Mouse (Mus musculus): ENCODE data around the gene Olfr248. TPM values are rescaled to one million over a fixed set of nuclear protein-coding genes. Genes with fewer than 3 reads are reported as not detected.
"Not testable (repeated sequence)": the region's sequence is repeated elsewhere in the genome, so short reads cannot be mapped to it uniquely, and the experiment has no call there.

Gene Olfr248
- not detected in 2 replicates for polyA plus RNA-seq (2012; rRNA removed)

DNA sequence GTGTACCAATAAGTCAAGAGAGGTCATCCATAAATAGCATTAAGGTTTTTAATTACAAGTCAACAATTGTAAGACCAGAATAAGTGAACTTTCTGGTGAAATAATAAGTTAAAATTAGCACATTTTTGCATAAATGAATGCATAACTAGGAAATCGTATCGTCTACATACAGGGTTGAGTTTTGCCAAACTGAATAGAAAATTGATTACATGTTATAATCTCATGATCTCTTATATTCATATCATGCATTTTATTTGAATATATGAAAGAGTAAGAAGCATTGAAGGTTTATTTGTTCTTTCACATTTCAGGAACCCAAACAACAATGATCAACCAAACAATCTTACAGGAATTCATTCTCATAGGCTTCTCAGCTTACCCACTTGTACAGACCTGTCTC, at the start of gene Olfr248:
Olfr248 (plus strand) TSS at position 301 of the 400 bp plus-strand sequence.
- DNase-seq (ENCODE audit: extremely low spot score in 1 of 2, low spot score in 1 of 2) = no peak

DNA sequence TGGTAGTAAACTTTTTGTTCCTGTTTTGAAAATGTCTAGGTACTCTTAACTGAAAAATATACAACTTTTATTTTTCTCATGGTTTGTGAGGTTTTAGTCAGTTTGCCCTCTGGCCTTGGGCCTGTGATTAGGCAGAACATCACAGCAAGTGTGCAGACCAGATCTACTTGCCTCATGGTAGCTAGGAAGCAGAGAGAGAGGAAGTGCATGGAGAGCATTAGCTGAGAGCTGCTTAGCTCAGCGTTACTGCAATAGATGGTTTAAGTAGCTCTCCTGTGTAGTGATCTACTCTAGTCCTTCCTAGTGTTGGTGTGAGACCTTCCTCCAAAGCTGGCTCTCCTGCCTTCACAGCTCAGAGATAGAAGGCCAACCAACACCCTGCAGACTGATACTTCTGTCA, 37.2 kb upstream of the Olfr248 start:
- DNase-seq (ENCODE audit: extremely low spot score in 1 of 2, low spot score in 1 of 2) = not testable (repeated sequence)

DNA sequence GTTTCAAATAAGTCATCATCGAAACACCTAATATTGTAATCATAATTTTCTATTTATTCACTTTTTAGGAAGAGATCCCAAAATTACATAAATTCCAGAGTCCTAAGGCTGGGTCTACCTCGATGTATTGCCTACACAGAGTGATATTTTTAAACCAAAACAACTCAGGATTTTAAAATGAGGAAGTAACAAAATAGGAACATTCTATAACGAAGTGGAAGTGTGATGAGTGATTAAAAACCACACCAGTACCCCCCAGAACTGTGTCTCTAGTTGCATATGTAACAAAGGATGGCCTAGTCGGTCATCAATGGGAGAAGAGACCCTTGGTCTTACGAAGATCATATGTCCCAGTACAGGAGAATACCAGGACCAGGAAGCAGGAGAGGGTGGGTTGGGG, 36.2 kb upstream of the Olfr248 start:
- no peak for DNase-seq (ENCODE audit: extremely low spot score in 1 of 2, low spot score in 1 of 2)

DNA sequence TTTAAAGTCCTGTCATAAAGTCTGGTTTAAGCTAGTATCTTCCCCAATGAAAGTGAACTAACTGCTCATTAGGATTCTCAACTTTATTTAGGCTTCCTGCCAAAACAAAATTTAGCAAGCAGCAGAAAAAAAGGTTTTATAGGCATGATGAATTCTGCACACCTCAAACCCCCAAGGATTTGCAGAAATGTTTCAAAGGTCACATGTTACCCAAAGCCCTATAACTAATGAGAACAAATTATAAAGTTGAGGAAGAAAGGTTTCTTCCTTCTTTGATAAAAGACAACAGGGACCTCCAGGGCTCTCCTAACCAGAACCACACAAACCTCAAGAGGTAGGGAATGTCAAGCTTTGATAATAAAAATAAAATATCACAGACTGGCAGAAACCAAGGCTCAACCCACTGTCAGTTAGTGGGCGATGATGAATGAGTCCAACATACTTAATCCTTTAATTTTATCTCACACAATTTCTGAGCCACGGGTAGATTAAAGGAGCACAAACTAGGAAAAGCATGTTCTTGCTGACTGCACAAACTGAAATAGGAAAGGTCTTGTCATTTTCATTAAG, 25.9 kb upstream of the Olfr248 start, which contains the start of gene Olfr417:
Olfr417 (plus strand) TSS at position 241 of the 570 bp plus-strand sequence.
- DNase-seq (ENCODE audit: extremely low spot score in 1 of 2, low spot score in 1 of 2) = no peak

DNA sequence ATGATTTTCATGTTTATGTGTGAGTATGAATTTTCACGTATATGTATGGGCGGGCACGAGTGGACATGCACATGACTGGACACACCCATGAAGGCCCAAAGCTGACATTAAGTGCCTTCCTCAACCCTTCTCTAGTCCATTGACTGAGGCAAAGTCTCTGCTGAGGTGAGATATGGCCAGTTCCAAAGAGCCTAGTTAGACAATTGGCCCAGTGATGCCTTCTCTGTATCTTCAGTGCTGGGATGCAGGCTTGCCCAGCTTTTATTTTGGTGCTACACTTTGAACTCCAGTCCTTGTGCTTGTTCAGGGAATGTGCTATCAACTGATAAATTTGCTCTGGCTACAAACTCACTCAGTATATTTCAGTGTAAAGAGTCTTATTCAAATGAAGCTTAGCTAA, 17.0 kb upstream of the Olfr248 start:
- DNase-seq (ENCODE audit: extremely low spot score in 1 of 2, low spot score in 1 of 2) = no peak

DNA sequence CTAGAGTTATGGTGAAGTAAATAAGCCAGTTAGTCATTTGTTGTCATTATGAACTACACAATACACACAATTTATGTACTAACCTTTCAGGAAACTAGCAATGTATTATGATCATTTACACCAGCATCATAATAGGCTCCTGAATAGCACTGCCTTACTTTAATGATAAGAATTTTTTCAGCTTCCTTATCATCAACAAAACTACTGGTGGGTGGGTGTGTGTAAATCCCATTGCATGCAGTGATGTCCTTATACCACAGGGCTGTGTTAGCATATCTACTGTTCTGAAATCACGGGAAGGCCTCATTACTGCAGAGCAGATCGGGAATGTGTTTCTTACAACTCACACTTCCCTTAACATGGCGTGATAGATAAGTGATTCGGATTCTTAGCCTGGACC, 32.1 kb downstream of the Olfr248 start:
- DNase-seq (ENCODE audit: extremely low spot score in 1 of 2, low spot score in 1 of 2) = no peak

DNA sequence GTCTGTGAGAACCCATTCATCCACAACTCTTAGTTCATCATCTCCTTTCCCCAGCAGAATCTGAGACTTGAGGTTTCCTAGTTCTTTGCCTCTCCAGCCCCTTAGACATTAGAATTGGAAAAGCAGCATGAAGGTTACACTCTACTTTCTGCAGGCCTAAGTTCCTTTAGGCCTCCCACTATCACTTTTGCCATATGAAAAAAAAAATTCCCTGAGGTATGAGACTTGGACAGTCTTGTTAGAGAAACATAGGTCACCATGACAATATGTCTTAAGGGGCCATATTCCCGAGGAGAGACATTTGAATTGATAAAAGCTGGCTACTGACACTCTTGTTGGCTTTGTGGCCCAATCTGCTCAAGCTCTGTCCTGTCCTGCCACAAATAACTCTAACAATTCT, 32.9 kb downstream of the Olfr248 start, which contains the start of gene Olfr414:
Olfr414 (plus strand) TSS at position 301 of the 400 bp plus-strand sequence.
- no peak for DNase-seq (ENCODE audit: extremely low spot score in 1 of 2, low spot score in 1 of 2)

DNA sequence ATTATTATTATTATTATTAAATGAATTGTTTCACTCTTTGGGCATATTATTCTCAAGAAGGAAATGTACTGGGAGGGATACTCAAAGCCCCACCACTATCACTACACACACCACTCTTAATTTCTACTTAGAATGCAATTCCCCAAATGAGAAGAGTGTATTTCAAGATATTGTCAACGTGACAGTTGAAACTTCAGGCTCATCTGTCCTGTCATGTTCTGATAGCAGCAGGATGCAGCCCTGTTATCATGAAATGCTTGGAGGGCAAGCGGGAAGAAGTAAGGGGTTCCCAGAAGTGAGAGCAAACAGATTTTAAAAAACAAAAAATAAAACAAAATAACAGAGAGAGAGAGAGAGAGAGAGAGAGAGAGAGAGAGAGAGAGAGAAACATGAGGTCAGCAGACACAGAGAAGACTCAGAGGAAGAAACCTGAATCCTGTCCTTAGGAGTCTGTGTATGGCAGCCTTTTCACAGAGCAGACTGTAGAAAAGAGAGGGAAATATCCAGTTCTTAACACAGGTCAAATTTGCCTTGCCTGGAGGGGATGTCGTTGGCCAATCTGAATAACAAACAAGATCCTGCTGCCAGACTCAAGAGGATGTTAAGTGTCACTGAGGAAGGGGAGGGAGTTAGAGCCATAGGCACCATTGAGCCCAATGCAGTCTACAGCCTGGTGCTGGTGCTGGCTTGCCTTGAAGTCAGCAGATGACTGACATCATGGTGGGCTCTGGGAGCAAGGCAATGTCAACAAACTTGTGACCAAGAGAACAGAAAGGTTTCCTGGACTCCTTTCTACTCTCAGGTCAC, 35.5 kb downstream of the Olfr248 start:
- DNase-seq (ENCODE audit: extremely low spot score in 1 of 2, low spot score in 1 of 2) = no peak

DNA sequence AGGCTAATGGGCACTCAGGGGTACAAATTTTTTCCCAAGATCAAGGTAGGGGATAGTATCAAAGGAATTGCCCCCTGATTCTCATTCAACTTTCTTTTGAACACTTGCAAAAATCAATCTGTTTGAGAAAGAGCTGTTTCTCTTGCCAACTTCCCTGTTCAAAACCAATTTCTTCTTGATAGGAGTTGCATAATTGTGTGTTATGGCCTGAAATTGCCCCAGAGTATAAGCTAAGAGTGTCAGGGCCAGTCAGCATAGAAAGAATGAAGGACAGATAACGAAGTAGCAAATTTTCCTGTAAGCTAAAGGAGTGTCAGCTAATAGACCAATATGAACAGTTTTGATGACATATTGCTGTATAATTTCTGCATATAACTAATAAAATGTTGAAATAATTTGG, 36.6 kb downstream of the Olfr248 start:
- no peak for DNase-seq (ENCODE audit: extremely low spot score in 1 of 2, low spot score in 1 of 2)

DNA sequence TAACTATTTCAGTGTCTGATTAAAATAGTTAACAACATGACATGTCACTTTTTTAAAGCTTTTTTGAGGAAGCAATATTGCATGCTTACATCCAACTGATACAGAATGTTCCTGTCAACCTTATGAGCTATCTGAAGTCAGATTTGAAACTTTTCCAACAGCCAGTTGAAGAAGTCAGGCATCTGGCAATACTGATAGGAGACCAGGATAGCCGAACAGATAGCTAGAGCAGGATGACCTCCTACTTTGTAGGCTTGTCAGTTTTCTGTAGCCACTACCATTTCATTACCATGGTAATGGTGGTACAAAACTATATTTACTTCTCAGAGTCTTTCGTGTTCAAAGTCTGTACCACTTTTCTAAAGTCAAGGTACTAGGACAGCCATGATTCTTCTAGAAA, 37.6 kb downstream of the Olfr248 start:
- DNase-seq (ENCODE audit: extremely low spot score in 1 of 2, low spot score in 1 of 2) = no peak

DNA sequence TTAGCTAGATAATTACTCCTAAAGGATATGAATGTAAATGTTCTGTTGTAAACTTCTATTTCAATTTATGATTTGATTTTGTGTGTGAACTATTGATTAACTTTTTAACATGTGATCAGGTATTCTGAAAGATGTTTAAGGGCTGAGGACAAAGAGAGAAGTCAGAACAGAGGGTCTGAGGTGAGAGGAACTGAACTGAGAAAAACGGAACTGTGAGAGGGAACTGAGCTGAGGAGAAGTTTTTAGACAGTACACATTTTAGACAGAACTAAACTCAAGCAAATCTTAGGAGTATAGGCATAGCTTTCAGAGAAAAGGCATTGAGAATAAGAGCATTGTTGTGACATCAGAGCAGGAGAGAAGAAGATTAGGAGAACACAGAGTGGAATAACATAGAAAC, 43.3 kb downstream of the Olfr248 start:
- no peak for DNase-seq (ENCODE audit: extremely low spot score in 1 of 2, low spot score in 1 of 2)

Other genes with a start within 250 kb of the Olfr248 start
- gene Olfr420, start 235.4 kb upstream of the Olfr248 start, polyA plus RNA-seq (2012; rRNA removed) = not detected in 2 replicates
- gene Spta1, start 218.3 kb upstream of the Olfr248 start, polyA plus RNA-seq (2012; rRNA removed) = 0.02 TPM in 2 replicates
- gene Olfr419, start 139.0 kb upstream of the Olfr248 start, polyA plus RNA-seq (2012; rRNA removed) = not detected in 2 replicates
- gene Mptx1, start 60.5 kb upstream of the Olfr248 start, polyA plus RNA-seq (2012; rRNA removed) = not detected in 2 replicates
- not detected in 2 replicates for gene Olfr417, start 25.9 kb upstream of the Olfr248 start, polyA plus RNA-seq (2012; rRNA removed)
- not detected in 2 replicates for gene Olfr414, start 33.0 kb downstream of the Olfr248 start, polyA plus RNA-seq (2012; rRNA removed)
- gene Olfr220, start 51.0 kb downstream of the Olfr248 start, polyA plus RNA-seq (2012; rRNA removed) = not detected in 2 replicates
- 29.6 and 32.0 TPM in 2 replicates for gene Fmn2, start 110.8 kb downstream of the Olfr248 start, polyA plus RNA-seq (2012; rRNA removed)

Data from frontal cortex, adult 2 months (tissue).